Mouse (Mus musculus): ENCODE data around the gene Usp7.
A peak's percentile ranks its signal among the peaks of the same experiment; 100 is the strongest.

DNA sequence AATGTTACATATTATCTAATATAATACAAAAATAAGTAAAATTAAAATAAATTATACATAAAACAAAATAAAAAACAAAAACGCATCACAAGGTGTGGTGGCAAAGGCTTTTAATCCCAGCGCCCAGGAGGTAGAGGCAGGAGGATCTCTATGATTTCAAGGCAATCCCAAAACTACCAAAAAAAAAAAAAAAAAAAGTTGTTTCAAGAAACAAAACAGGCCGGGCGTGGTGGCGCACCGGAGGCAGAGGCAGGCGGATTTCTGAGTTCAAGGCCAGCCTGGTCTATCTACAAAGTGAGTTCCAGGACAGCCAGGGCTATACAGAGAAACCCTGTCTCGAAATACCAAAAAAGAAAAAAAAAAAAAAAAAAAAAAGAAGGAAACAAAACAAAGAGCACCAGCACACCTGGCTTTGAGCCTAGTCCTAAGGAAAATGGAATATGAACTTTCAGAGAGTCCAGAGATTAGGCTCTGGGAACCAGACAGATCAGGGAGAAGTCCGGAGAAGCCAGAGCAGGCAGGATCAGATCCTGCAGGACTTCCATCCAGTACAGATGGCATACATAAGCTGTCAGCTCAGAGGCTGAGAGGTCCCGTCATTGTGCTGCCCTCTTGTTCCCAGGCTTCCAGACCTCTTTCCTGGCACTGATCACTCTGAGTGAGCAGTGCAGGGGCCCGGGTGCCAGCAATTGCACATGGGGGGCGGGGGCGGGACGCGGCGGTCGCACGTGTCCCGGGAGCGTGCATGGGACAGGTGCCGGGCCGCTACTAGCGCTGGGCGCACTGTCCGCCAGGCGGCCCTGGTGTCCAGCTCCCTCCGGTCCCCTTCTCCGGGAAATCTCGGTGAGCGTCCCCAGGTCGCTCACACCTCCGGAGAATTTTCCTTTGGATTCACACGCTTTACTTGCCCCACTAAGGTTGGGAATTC is 36.8 kb upstream of the Usp7 start:
- TF ChIP-seq CTCF (IDR thresholded peaks at IDR 0.05; ENCODE audit: low read depth) (peak; percentile 61; the same call in 1 of the 2 replicates), EP300 (IDR thresholded peaks at IDR 0.05; ENCODE audit: low read depth) (no peak)

All from liver, embryonic 14.5 days (tissue).